Mouse (Mus musculus): ENCODE data around the gene Rac3.

Rac3 gene

GRCm38 (mm10) chr11:120707225-120707624, 14.0 kb upstream of the Rac3 start:
- DNase-seq: no peak

- DNase-seq: no peak
Observed at GRCm38 (mm10) chr11:120707969-120708368, 13.3 kb upstream of the Rac3 start.

- DNase-seq: no peak
Observed at GRCm38 (mm10) chr11:120709551-120709950, 11.7 kb upstream of the Rac3 start.

GRCm38 (mm10) chr11:120710672-120711071, 10.6 kb upstream of the Rac3 start:
- no peak for DNase-seq

GRCm38 (mm10) chr11:120711980-120712604, 9.2 kb upstream of the Rac3 start:
- DNase-seq: peak; percentile 58

- peak; percentile 78 for DNase-seq
Observed at GRCm38 (mm10) chr11:120712771-120713568, 8.3 kb upstream of the Rac3 start.

GRCm38 (mm10) chr11:120713580-120714518, 7.4 kb upstream of the Rac3 start, which contains the start of the genes Cenpx and Lrrc45:
Gene Cenpx (minus strand): TSS chr11:120713738.
Gene Lrrc45 (plus strand): TSS chr11:120713925.
- DNase-seq: peak; percentile 98

- peak; percentile 57 for DNase-seq
Observed at GRCm38 (mm10) chr11:120714546-120714945, 6.7 kb upstream of the Rac3 start.

- DNase-seq: peak; percentile 51
Observed at GRCm38 (mm10) chr11:120715131-120715530, 6.1 kb upstream of the Rac3 start.

GRCm38 (mm10) chr11:120719242-120719641, 2.0 kb upstream of the Rac3 start:
- DNase-seq: peak; percentile 24

GRCm38 (mm10) chr11:120719841-120720376, 1.4 kb upstream of the Rac3 start:
- DNase-seq: peak; percentile 57

GRCm38 (mm10) chr11:120720450-120720849, 820 bp upstream of the Rac3 start:
- peak; percentile 91 for DNase-seq

GRCm38 (mm10) chr11:120722067-120722630, 879 bp downstream of the Rac3 start:
- DNase-seq: no peak

GRCm38 (mm10) chr11:120722761-120723382, 1.6 kb downstream of the Rac3 start:
- peak; percentile 49 for DNase-seq

- no peak for DNase-seq
Observed at GRCm38 (mm10) chr11:120723509-120723908, 2.2 kb downstream of the Rac3 start.

- DNase-seq: peak; percentile 22
Observed at GRCm38 (mm10) chr11:120726243-120727168, 5.2 kb downstream of the Rac3 start.

GRCm38 (mm10) chr11:120727169-120727527, 5.9 kb downstream of the Rac3 start, which contains the start of gene Dcxr:
Gene Dcxr (minus strand): TSS chr11:120727281.
- DNase-seq: peak; percentile 88

- peak; percentile 11 for DNase-seq
Observed at GRCm38 (mm10) chr11:120727564-120727963, 6.3 kb downstream of the Rac3 start.

GRCm38 (mm10) chr11:120728530-120729240, 7.4 kb downstream of the Rac3 start:
- DNase-seq: peak; percentile 9

Measured in cerebellum, adult 9-11 months (tissue).